Mouse (Mus musculus) testis, adult 2 months (tissue): Measurements from ENCODE around the gene Eva1b.

Experiments used
- CTCF ChIP-seq: fragments of 200-500 bp; IDR thresholded peaks from 2 replicates; pipeline ENCODE4 v1.5.1; 2012; ENCODE audit warnings: low read depth, mild to moderate bottlenecking, inconsistent platforms, low read length, moderate library complexity; ENCODE audit not compliant: control insufficient read depth, insufficient read depth, insufficient replicate concordance
- POLR2A ChIP-seq: fragments of 200-500 bp; IDR thresholded peaks from 2 replicates; pipeline ENCODE4 v1.6.1; 2012; ENCODE audit warnings: low read depth, mild to moderate bottlenecking, inconsistent platforms, low read length, moderate library complexity; ENCODE audit not compliant: control insufficient read depth

DNA sequence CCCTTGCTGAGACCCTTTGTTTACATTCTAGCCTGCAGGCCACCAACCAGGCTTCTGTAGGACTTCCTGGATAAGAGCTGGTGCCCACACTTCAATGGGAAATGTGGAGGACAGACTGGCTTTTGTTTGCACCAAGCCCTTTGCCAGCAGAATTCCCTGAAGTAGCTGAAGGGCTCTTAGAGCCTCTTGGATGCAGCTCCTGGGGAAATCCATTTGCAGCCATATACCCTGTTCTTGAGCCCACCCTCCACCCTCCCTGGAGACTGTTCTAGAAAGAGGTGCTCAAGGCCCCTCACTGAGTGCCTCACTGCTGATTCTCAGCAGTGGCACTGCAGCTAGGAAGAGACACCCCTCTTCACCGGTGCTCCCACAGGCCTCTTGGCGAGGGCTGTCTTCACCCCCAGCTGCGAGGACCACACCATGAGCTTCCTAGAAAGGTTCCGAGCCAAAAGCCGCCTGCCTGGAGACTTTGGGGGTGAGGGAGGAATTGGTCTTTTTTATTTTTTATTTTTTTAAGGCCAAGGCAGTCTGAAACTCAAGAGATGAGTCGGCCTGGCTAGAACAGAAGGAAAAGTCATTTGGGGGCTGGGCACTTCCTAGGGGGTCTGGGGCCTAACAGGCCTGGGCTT, 14.8 kb upstream of the Eva1b start:
- TF ChIP-seq POLR2A (no peak), CTCF (no peak)
